In genomic region chr4:122808108-122808507, GRCm38 (mm10) we compare ENCODE assay signal across 8 mouse cellular contexts. TPM values are rescaled to one million over a fixed set of nuclear protein-coding genes. Genes with fewer than 3 reads are reported as not detected.
A peak's percentile ranks its signal among the peaks of the same experiment; 100 is the strongest.
DNase-seq lines count a peak whose midpoint lies in the region; ATAC-seq and TF ChIP-seq lines count a peak whose summit lies in the region.
"Had no signal": no experiment of that assay in that cellular context is flagged by ENCODE, and none has a peak within 500 bp of the region (broad histone marks: within the 10 kb centered on the region; RNA-seq: fewer than 3 reads in every experiment).

No protein-coding gene starts in this region.

- no peak for TF ChIP-seq POLR2A in cortical plate, adult 2 months (IDR thresholded peaks at IDR 0.05; ENCODE audit: extremely low read depth, insufficient read depth, low read length)

- intact Hi-C loops in left cerebral cortex, postnatal 4 days (cut with DNase I), result no loop called here

- H3K4me1 ChIP-seq in cortical plate, adult 2 months (ENCODE audit: control insufficient read depth, insufficient read depth, low read length), result no peaks in the 10 kb centered on the region

- peak; percentile 72 for DNase-seq in adrenal gland, adult 2 months
- DNase-seq in gastrocnemius, postnatal 4 days (ENCODE audit: low spot score in 2 of 2), result peak; percentile 26 to 48
- peak; percentile 65 for DNase-seq in kidney, adult 18-20 months
- DNase-seq in left cerebral cortex, postnatal 4 days, result peak; percentile 73
- DNase-seq in spleen, postnatal 14 days (ENCODE audit: low spot score in 2 of 2), result peak; percentile 42 to 65

- no peak overlapping the region for H3K27ac ChIP-seq in cortical plate, adult 2 months (ENCODE audit: insufficient read depth, low read length)

- H3K4me3 ChIP-seq in cortical plate, adult 2 months (ENCODE audit: insufficient read depth, low read length), result no peak overlapping the region
- H3K4me3 ChIP-seq: myocyte had no signal

- ATAC-seq in monocyte, adult 5-6 weeks (replicated peaks; ENCODE audit: insufficient number of reproducible peaks, low FRiP score, low TSS enrichment, poor library complexity, severe bottlenecking), result peak; percentile 91

- peak; percentile 85 for TF ChIP-seq CTCF in cortical plate, adult 2 months (IDR thresholded peaks at IDR 0.05; ENCODE audit: extremely low read depth, insufficient read depth, low read length)

RNA-seq across cellular contexts. Expression of gene Ppt1, which starts 27.9 kb away (rescaled TPM):
- 10 to 100 TPM; 69.3 to 86.3 TPM for total RNA-seq in adrenal gland, adult 2 months (2021)
- polyA plus RNA-seq in adrenal gland, adult 2 months (2012; rRNA removed), result 14.2 and 17.9 TPM in 2 replicates
- polyA plus RNA-seq in cortical plate, adult 2 months (2012; rRNA removed), result 117 and 120 TPM in 2 replicates
- total RNA-seq in gastrocnemius, postnatal 4 days (2021), result 10 to 100 TPM; 29.4 to 30.5 TPM
- total RNA-seq in left cerebral cortex, postnatal 4 days (2021), result 10 to 100 TPM; 48.2 to 52.9 TPM
- 118 to 145 TPM (median 130 TPM) in 3 replicates for total RNA-seq in monocyte, adult 5-6 weeks (2017)
